Mouse (Mus musculus) liver, embryonic 16.5 days (tissue): Measurements from ENCODE around the gene Myom3. TPM values are rescaled to one million over a fixed set of nuclear protein-coding genes. Genes with fewer than 3 reads are reported as not detected.

Source experiments
- ATAC-seq: fragments of 200-750 bp; cut with Nextera tagmentation; 2 replicates; pipeline ENCODE4 v1.8.0; 2017; ENCODE audit warnings: low read depth, mild to moderate bottlenecking, moderate number of reproducible peaks, moderate library complexity
- H3K27ac ChIP-seq: fragments of 300-500 bp; sonication (generic); 2 replicates; pipeline ENCODE4 v1.5.1; 2014; ENCODE audit warnings: mild to moderate bottlenecking, low read length
- H3K27me3 ChIP-seq: fragments of 300-500 bp; sonication (generic); 2 replicates; pipeline ENCODE4 v1.6.1; 2014; ENCODE audit warnings: low read depth, low read length, mixed read lengths; ENCODE audit not compliant: control insufficient read depth, insufficient read depth
- H3K36me3 ChIP-seq: fragments of 300-500 bp; sonication (generic); 2 replicates; pipeline ENCODE4 v1.6.1; 2014; ENCODE audit warnings: mild to moderate bottlenecking; ENCODE audit not compliant: control insufficient read depth, insufficient read depth
- H3K4me1 ChIP-seq: fragments of 300-500 bp; sonication (generic); 2 replicates; pipeline ENCODE4 v1.6.1; 2014; ENCODE audit warnings: low read depth, low read length, mixed read lengths; ENCODE audit not compliant: control insufficient read depth
- H3K4me2 ChIP-seq: fragments of 300-500 bp; sonication (generic); 2 replicates; pipeline ENCODE4 v1.6.1; 2014; ENCODE audit warnings: low read depth, low read length, mixed read lengths
- H3K4me3 ChIP-seq: fragments of 300-500 bp; sonication (generic); 2 replicates; pipeline ENCODE4 v1.5.1; 2014; ENCODE audit warnings: low read depth, mild to moderate bottlenecking, low read length
- H3K9ac ChIP-seq: fragments of 300-500 bp; sonication (generic); 2 replicates; pipeline ENCODE4 v1.6.1; 2014; ENCODE audit warnings: low read depth, low read length
- H3K9me3 ChIP-seq: fragments of 300-500 bp; sonication (generic); replicated peaks from 2 replicates; pipeline ENCODE4 v1.6.1; 2016; ENCODE audit warnings: low read length; ENCODE audit not compliant: control insufficient read depth
- WGBS: fragments of 180-500 bp; shearing (Covaris S2); extraction: QIAGEN DNeasy Blood & Tissue Kit; methylation state at CpG from one replicate; pipeline ENCODE4 v1.1.7; 2014; ENCODE audit not compliant: insufficient replicate concordance; 5-methylcytosine and 5-hydroxymethylcytosine counted together
- polyA plus RNA-seq: library from polyadenylated mRNA; unstranded; fragments of >200 nt; fragmentation: Nextera tagmentation; extraction: Ambion mirVana; gene quantifications from 2 replicates; pipeline ENCODE4 v1.2.1, GENCODE M21; 2015

Gene Myom3
- polyA plus RNA-seq, 1 experiment from 2014 or later: 0.72 TPM

- no peak overlapping the region for H3K27ac ChIP-seq
- no peak overlapping the region for H3K9ac ChIP-seq
- peaks cover 11% of the 10 kb centered on the region; the same call in 1 of the 2 replicates for H3K36me3 ChIP-seq
- peaks cover 9% of the 10 kb centered on the region for H3K4me1 ChIP-seq
- no peaks in the 10 kb centered on the region for H3K9me3 ChIP-seq
- no peak for ATAC-seq
- H3K4me2 ChIP-seq: no peak overlapping the region
- no peaks in the 10 kb centered on the region for H3K27me3 ChIP-seq
- WGBS: 79% methylated on average over 14 of the region's 14 CpGs
- no peak overlapping the region for H3K4me3 ChIP-seq
Measured at GRCm38 (mm10) chr4:135733901-135734300, 25.6 kb upstream of the Myom3 start.

DNA sequence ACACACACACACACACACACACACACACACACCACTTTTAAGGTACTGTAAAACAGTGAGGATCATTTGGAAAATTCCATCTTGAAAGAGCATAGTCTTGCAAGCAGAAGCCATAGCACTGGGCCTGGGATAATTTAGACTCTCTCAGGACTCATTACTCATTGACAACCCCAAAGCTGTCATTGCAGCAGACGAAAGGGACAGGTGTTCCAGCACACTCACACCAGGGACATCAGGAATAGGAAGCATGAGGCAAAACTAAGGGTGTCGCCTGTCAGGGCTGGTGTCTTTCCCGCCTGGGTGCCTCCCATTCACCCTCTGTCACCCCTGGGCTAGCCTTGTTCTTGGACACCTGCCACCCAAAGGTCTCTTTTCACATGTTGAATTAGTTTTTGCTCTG is 22.6 kb upstream of the Myom3 start:
- no peaks in the 10 kb centered on the region for H3K9me3 ChIP-seq
- H3K4me3 ChIP-seq: no peak overlapping the region
- H3K27ac ChIP-seq: no peak overlapping the region
- no peaks in the 10 kb centered on the region for H3K27me3 ChIP-seq
- no peak overlapping the region for H3K9ac ChIP-seq
- no peak overlapping the region for H3K4me2 ChIP-seq
- peaks cover 11% of the 10 kb centered on the region; the same call in 1 of the 2 replicates for H3K36me3 ChIP-seq
- peaks cover 22% of the 10 kb centered on the region for H3K4me1 ChIP-seq
- ATAC-seq: no peak
- WGBS: 67% methylated on average over 3 of the region's 3 CpGs

GRCm38 (mm10) chr4:135738237-135738636 is 21.3 kb upstream of the Myom3 start:
- 43% methylated on average over 5 of the region's 5 CpGs for WGBS
- Histone ChIP-seq H3K27me3 (no peaks in the 10 kb centered on the region), H3K36me3 (peaks cover 11% of the 10 kb centered on the region; the same call in 1 of the 2 replicates), H3K9ac (no peak overlapping the region), H3K4me2 (peak overlapping the region; percentile 36; the same call in 1 of the 2 replicates), H3K9me3 (no peaks in the 10 kb centered on the region), H3K27ac (peak overlapping the region; percentile 66), H3K4me1 (peaks cover 22% of the 10 kb centered on the region), H3K4me3 (no peak overlapping the region)
- ATAC-seq: no peak

- Histone ChIP-seq H3K4me3 (no peak overlapping the region), H3K9ac (no peak overlapping the region), H3K27ac (peak overlapping the region; percentile 66), H3K27me3 (no peaks in the 10 kb centered on the region), H3K36me3 (peaks cover 9% of the 10 kb centered on the region; the same call in 1 of the 2 replicates), H3K4me1 (peaks cover 22% of the 10 kb centered on the region), H3K4me2 (peak overlapping the region; percentile 36), H3K9me3 (no peaks in the 10 kb centered on the region)
- 41% methylated on average over 7 of the region's 7 CpGs for WGBS
- ATAC-seq: peak; percentile 66
Measured at GRCm38 (mm10) chr4:135739148-135739547, 20.4 kb upstream of the Myom3 start.

DNA sequence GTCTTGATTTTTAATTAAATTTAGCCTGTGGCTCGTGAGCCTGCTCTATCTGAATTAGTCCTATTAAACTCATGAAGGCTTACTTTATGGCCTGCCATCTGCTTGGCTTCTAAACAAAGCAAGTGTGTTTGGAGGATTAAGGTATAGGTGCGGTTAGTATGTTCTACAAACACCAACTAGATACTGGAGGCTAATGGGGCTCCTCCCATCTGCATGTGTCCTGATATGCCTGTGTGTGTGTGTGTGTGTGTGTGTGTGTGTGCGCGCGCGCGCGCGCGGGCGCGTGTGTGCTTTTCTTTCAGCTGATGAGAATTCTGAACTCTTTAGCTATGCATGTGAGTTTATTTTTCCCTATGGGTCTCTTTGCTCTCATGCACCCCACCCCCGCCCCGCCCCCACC is 19.8 kb upstream of the Myom3 start:
- Histone ChIP-seq H3K27me3 (no peaks in the 10 kb centered on the region), H3K36me3 (peaks cover 4% of the 10 kb centered on the region; the same call in 1 of the 2 replicates), H3K9me3 (no peaks in the 10 kb centered on the region), H3K4me3 (no peak overlapping the region), H3K9ac (0 out of 2 replicates have a peak overlapping the region, but pooled peaks have one; percentile 13), H3K4me1 (peaks cover 22% of the 10 kb centered on the region), H3K4me2 (peak overlapping the region; percentile 36), H3K27ac (peak overlapping the region; percentile 66)
- peak; percentile 95 for ATAC-seq
- 52% methylated on average over 14 of the region's 14 CpGs for WGBS

DNA sequence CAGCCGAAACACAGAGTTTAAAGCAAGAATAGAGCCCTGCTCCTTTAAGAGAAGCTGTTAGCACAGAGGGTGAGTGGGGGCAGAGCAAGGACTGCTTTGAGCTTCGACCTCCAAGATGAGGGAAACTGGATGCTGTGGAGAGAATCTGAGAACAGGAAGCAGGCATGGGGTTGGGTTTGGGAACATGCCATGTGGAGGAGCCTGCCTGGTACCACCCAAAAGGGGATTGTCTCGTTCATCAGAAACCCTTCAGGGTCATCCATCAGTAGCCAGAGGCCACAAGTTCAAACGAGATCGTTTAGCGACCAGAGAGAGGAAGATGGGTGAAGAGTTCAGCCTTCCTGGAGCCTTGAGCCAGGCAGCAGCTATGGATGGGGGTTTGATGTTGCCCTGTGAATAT is 16.0 kb upstream of the Myom3 start:
- H3K4me3 ChIP-seq: no peak overlapping the region
- H3K27me3 ChIP-seq: no peaks in the 10 kb centered on the region
- H3K9me3 ChIP-seq: no peaks in the 10 kb centered on the region
- H3K36me3 ChIP-seq: no peaks in the 10 kb centered on the region
- H3K4me1 ChIP-seq: peaks cover 16% of the 10 kb centered on the region
- no peak overlapping the region for H3K9ac ChIP-seq
- no peak overlapping the region for H3K4me2 ChIP-seq
- no peak overlapping the region for H3K27ac ChIP-seq
- 34% methylated on average over 6 of the region's 6 CpGs for WGBS
- no peak for ATAC-seq

DNA sequence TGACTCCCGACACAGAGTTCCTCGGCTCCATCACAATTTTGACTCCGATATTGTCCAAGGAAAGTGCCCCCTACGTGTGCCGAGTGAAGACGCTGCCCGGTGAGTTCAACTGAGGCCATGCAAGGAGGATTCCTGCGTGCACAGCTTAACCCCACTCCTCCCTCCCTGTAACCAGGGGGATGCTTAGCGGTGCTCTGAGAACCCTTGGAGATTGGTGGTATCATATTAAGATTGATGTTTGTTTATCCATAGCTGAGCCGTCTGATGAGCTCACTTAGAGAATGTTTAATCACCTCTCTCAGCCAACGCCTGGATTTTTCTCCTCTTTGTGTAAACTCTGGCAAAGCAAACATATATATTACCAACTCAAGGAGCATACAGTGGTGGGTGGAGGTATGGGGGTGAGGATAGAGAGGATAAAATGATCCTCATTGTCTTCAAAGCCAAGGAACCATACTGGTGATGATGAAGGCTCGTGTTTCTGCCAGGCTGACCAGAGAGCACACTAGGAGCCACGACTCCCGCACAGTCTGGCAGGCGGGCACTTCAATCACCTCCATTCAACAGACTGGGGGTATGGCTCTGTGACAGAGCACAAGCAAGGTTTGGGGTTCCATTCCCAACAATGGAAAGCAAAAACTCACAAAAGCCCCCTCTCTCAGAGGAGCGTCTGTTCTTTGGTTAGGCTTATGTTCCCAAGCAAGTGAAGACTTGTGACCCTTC is 14.6 kb upstream of the Myom3 start:
- 59% methylated on average over 16 of the region's 16 CpGs for WGBS

DNA sequence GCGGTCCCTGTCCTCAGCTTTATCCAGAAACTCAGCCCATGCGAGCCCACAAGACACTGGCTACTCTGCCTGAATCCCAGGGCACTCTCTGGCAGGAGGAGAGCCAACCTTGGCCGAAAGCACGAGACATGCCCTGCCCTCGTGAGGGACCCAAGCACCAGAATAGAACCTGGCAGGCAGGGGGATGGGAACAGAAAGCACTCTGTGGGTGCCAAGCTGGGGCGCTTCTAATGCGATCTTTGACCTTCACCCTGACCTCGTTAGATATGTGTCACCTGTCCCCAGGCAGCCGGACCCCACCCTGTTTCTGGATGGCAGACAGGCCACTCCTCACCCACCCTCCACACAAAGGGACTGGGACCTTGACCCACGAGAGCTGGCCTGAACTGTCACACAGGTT is 13.9 kb upstream of the Myom3 start:
- ATAC-seq: peak; percentile 65

More for the DNA sequence above, 14.6 kb upstream of the Myom3 start:
- peaks cover 7% of the 10 kb centered on the region for H3K4me1 ChIP-seq
- no peaks in the 10 kb centered on the region for H3K9me3 ChIP-seq
- H3K4me2 ChIP-seq: no peak overlapping the region
- H3K36me3 ChIP-seq: no peaks in the 10 kb centered on the region
- no peaks in the 10 kb centered on the region for H3K27me3 ChIP-seq
- ATAC-seq: no peak
- H3K27ac ChIP-seq: no peak overlapping the region
- H3K9ac ChIP-seq: no peak overlapping the region
- H3K4me3 ChIP-seq: no peak overlapping the region

DNA sequence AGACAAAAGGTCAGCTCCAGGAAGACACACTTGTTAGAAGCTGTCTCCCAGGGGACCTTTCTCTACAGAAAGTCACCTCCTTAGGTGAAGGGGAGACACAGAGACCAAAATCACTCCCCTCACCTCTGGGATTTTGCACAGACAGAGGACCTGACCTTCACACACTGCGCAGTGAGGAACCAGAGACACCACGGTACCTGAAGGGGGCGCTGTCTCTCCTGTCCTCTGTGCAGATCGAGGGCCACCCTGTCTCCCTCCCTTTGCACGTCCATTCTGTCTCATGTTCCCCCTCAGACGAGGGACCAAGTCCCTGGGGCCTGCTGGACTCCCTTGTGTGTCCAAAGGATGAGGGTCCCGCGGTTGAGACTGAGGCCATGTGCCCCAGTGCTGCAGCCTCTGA is 8.6 kb upstream of the Myom3 start:
- H3K4me2 ChIP-seq: no peak overlapping the region
- H3K9ac ChIP-seq: no peak overlapping the region
- no peak overlapping the region for H3K27ac ChIP-seq
- no peaks in the 10 kb centered on the region for H3K27me3 ChIP-seq
- no peak for ATAC-seq
- H3K4me1 ChIP-seq: peaks cover 6% of the 10 kb centered on the region
- WGBS: 66% methylated on average over 8 of the region's 8 CpGs
- no peaks in the 10 kb centered on the region for H3K36me3 ChIP-seq
- no peak overlapping the region for H3K4me3 ChIP-seq
- no peaks in the 10 kb centered on the region for H3K9me3 ChIP-seq

More for the DNA sequence above, 13.9 kb upstream of the Myom3 start:
- Histone ChIP-seq H3K9me3 (no peaks in the 10 kb centered on the region), H3K27me3 (no peaks in the 10 kb centered on the region), H3K27ac (no peak overlapping the region), H3K36me3 (no peaks in the 10 kb centered on the region), H3K9ac (no peak overlapping the region), H3K4me2 (no peak overlapping the region), H3K4me1 (peaks cover 2% of the 10 kb centered on the region), H3K4me3 (no peak overlapping the region)
- 55% methylated on average over 10 of the region's 10 CpGs for WGBS
